Mouse (Mus musculus): ENCODE measurements around the gene Iscu.

- TF ChIP-seq POLR2A (IDR thresholded peaks at IDR 0.05; ENCODE audit: borderline replicate concordance, control insufficient read depth, low read depth, low read length) = no peak
- TF ChIP-seq CTCF (IDR thresholded peaks at IDR 0.05; ENCODE audit: control insufficient read depth, insufficient read depth, low read length) = no peak
These were observed 38.2 kb upstream of the Iscu start for GRCm38 (mm10) chr5:113734376-113734775.

Data from bone marrow, adult 2 months (tissue).